Comparison of ENCODE assay signal across 8 mouse cellular contexts in genomic region chr12:113187584-113188295, GRCm38 (mm10). TPM values are rescaled to one million over a fixed set of nuclear protein-coding genes. Genes with fewer than 3 reads are reported as not detected.
DNase-seq lines count a peak whose midpoint lies in the region; ATAC-seq and TF ChIP-seq lines count a peak whose summit lies in the region.

No protein-coding gene starts in this region.

- peaks cover 18% of the 10 kb centered on the region for H3K9me3 ChIP-seq in megakaryocyte, embryonic 14.5 days

- peak overlapping the region; percentile 67 for H3K4me3 ChIP-seq in gastrocnemius, adult 2 months
- H3K4me3 ChIP-seq in megakaryocyte, embryonic 14.5 days (replicated peaks), result peak overlapping the region; percentile 73

- peak; percentile 82 for ATAC-seq in inflammation-experienced regulatory T-cells, adult 6 months

- peak; percentile 81 to 83 for DNase-seq in adrenal gland, adult 18-20 months (ENCODE audit: low spot score in 2 of 2)
- DNase-seq in cerebellum, postnatal 36 days, result peak; percentile 95
- DNase-seq in gastrocnemius, adult 2 months, result peak; percentile 82
- DNase-seq in left cerebral cortex, adult 8-10 months (ENCODE audit: low spot score in 2 of 2), result peak; percentile 76 to 88
- DNase-seq in right cerebral cortex, postnatal 10 days (ENCODE audit: low spot score in 2 of 2), result peak; percentile 93 to 96
- peak; percentile 80 for DNase-seq in urinary bladder, postnatal 25 days (ENCODE audit: low spot score)

- no peaks in the 10 kb centered on the region for H3K36me3 ChIP-seq in megakaryocyte, embryonic 14.5 days (replicated peaks; ENCODE audit: low read length)

- peaks cover 96% of the 10 kb centered on the region for H3K27me3 ChIP-seq in megakaryocyte, embryonic 14.5 days (replicated peaks)

- H3K4me1 ChIP-seq in megakaryocyte, embryonic 14.5 days, result peaks cover 26% of the 10 kb centered on the region

- no peak overlapping the region for H3K27ac ChIP-seq in gastrocnemius, adult 2 months

- TF ChIP-seq CTCF in gastrocnemius, adult 2 months (IDR thresholded peaks at IDR 0.05), result peak; percentile 84

- intact Hi-C loops in gastrocnemius, adult 2 months (cut with DNase I), result no loop called here

RNA-seq across cellular contexts. Expression of gene Tmem121, which starts 2.0 kb away (rescaled TPM):
- total RNA-seq in adrenal gland, adult 18-20 months (2021), result 1 to 10 TPM; 5.4 to 7.2 TPM
- total RNA-seq in gastrocnemius, adult 2 months (2021), result not detected
- polyA plus RNA-seq in inflammation-experienced regulatory T-cells, adult 6 months (2017; shearing (Covaris generic)), result under 1 TPM in 1 of 3 experiments, not detected in 2; 0.23 TPM
- 10 to 100 TPM; 21.4 to 23.8 (median 23.1) TPM for total RNA-seq in left cerebral cortex, adult 8-10 months (2022)
- not detected in 2 replicates for polyA plus RNA-seq in megakaryocyte, embryonic 14.5 days (2012; ENCODE audit: insufficient read depth, low replicate concordance)

RNA-seq across cellular contexts. Expression of gene Tedc1, which starts 31.5 kb away (rescaled TPM):
- under 1 TPM; 0.83 to 0.93 TPM for total RNA-seq in adrenal gland, adult 18-20 months (2021)
- not detected for total RNA-seq in gastrocnemius, adult 2 months (2021)
- 10 to 100 TPM in 1 of 3 experiments, 1 to 10 TPM in 1, under 1 TPM in 1; 0.90 to 12.3 (median 3.1) TPM for polyA plus RNA-seq in inflammation-experienced regulatory T-cells, adult 6 months (2017; shearing (Covaris generic))
- total RNA-seq in left cerebral cortex, adult 8-10 months (2022), result 1 to 10 TPM; 1.0 to 2.1 (median 1.6) TPM
- 2.0 and 7.6 TPM in 2 replicates for polyA plus RNA-seq in megakaryocyte, embryonic 14.5 days (2012; ENCODE audit: insufficient read depth, low replicate concordance)

RNA-seq across cellular contexts. Expression of gene Crip1, which starts 41.6 kb away (rescaled TPM):
- 100 to 1,000 TPM in 1 of 2 experiments, 10 to 100 TPM in 1; 52.9 to 106 TPM for total RNA-seq in adrenal gland, adult 18-20 months (2021)
- 100 to 1,000 TPM in 1 of 2 experiments, 10 to 100 TPM in 1; 71.2 to 113 TPM for total RNA-seq in gastrocnemius, adult 2 months (2021)
- polyA plus RNA-seq in inflammation-experienced regulatory T-cells, adult 6 months (2017; shearing (Covaris generic)), result 1,000 to 10,000 TPM in 1 of 3 experiments, 100 to 1,000 TPM in 2; 839 to 2,286 (median 900) TPM
- 10 to 100 TPM; 12.4 to 18.7 (median 16.3) TPM for total RNA-seq in left cerebral cortex, adult 8-10 months (2022)
- 12.3 and 39.8 TPM in 2 replicates for polyA plus RNA-seq in megakaryocyte, embryonic 14.5 days (2012; ENCODE audit: insufficient read depth, low replicate concordance)

RNA-seq across cellular contexts. Expression of gene Crip2, which starts 47.7 kb away (rescaled TPM):
- total RNA-seq in adrenal gland, adult 18-20 months (2021), result 10 to 100 TPM; 48.1 to 55.6 TPM
- 10 to 100 TPM; 32.4 to 41.1 TPM for total RNA-seq in gastrocnemius, adult 2 months (2021)
- 10 to 100 TPM in 1 of 3 experiments, 1 to 10 TPM in 2; 4.9 to 10.4 (median 6.0) TPM for polyA plus RNA-seq in inflammation-experienced regulatory T-cells, adult 6 months (2017; shearing (Covaris generic))
- 100 to 1,000 TPM; 142 to 161 (median 148) TPM for total RNA-seq in left cerebral cortex, adult 8-10 months (2022)
- 6.1 and 14.4 TPM in 2 replicates for polyA plus RNA-seq in megakaryocyte, embryonic 14.5 days (2012; ENCODE audit: insufficient read depth, low replicate concordance)

Comparison
In these comparisons a context has a peak if more than half of its experiments do, and no peak if none do; other contexts are left out.
1. RNA of gene Tmem121, which starts 2.0 kb away (total RNA-seq): 21.4 to 23.8 TPM in left cerebral cortex, adult 8-10 months and 5.4 to 7.2 TPM in adrenal gland, adult 18-20 months; not detected in gastrocnemius, adult 2 months; every median in the first group is over 4 times any median in the second.
2. Peak in every context shown above with its lines, with median percentiles within 50 percentile points of each other: DNase-seq.